Mouse (Mus musculus) gastrocnemius, postnatal 14 days (tissue): Measurements from ENCODE around the gene Tnfsf8. TPM values are rescaled to one million over a fixed set of nuclear protein-coding genes. Genes with fewer than 3 reads are reported as not detected.

Experiments
- DNase-seq: peaks from one replicate; pipeline ENCODE4 v3.0.0; 2021; ENCODE audit warnings: mixed read lengths
- intact Hi-C: fragments of 180-260 bp; cut with DNase I; formaldehyde crosslinking; loops from one replicate; pipeline ENCODE4 v1.15.1; 2025; ENCODE audit warnings: low total_unique reads
- total RNA-seq, 2 experiments: library from RNA; stranded (reverse); gene quantifications; 2 replicates each; pipeline ENCODE4 v1.2.3; 2021

The Tnfsf8 gene
- total RNA-seq, 2 experiments from 2014 or later, result not detected

DNA sequence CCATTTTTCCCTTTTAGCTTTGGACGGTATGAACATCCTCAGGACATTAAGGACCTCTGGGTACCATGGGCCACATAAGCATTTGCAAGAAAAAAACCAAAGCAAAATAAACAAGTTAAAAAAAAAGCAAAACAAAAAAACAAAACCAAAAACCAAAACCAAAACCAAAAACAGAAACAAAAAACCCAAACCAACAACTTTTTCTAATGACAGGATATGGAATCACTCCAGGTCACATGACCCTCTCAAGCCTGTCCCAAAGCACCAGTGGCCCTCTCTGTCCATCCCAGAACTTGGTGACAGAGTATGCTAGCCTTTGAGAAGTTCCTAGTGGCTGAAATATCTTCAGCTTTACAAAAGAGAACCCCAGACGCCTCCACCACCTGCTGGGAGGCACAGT lies 15.4 kb downstream of the Tnfsf8 start:
- intact Hi-C loops, result no loop called here

DNA sequence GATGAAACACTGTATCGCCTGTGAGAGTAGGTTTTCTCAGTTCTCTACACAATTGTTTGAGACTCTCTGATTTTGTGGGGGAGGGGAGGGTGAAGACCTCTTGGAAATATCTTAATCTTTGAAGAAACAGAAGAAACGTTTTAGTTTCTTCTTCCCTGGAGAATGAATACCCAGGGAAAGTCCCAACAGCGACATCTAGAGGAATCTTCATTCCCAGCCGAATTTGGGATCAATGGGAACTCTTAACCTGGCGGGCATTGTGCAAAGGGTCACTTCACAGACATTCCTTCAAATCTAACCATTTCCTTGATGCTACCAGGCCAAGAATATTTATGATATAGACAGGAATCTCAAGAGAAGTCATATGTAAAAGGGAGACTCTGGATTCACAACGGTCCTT lies 17.2 kb downstream of the Tnfsf8 start:
- no peak for DNase-seq
- intact Hi-C loops, result loop anchor here (5.0 kb wide), 2 partner anchors 157 to 427 kb away; no protein-coding TSS in a partner anchor

More for the DNA sequence above, 15.4 kb downstream of the Tnfsf8 start:
- no peak for DNase-seq

DNA sequence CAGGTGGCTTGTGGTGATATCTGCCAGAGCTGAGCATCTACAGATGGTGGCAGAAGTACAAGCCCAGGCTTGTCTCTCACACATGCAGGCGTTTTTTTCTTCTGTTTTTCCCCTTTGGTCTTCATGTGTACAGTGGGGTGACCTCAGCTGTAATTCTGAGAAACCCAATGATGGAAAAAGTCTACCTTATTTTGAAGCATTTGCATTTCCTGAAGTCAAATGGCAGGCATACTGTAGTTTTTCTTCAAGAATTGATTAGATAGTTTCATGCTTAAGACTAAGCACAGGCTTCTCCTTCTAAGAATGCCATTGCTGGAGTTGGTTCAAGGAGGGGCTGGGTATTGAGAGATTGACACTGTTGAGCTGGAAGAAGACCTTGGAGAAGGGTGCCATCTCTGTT lies 18.9 kb downstream of the Tnfsf8 start:
- intact Hi-C loops, result loop anchor here (5.0 kb wide), 2 partner anchors 155 to 425 kb away; no protein-coding TSS in a partner anchor
- no peak for DNase-seq

DNA sequence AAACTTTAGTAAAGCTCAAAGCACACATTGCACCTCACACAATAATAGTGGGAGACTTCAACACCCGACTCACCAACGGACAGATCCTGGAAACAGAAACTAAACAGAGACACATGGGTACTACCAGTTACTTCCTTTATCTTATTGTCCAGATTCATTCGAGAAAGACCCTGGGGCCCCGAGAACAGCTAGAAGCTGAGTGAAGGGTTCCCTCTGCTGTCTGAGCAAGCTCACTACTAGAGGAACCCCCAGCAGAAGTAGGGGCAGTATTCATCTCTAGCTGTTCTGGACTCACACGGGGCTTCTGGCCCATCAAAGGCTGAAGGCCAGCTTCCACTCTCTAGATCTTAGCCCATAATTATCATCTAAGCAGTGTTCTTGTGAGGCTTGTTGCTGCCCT lies 20.7 kb downstream of the Tnfsf8 start:
- intact Hi-C loops, result loop anchor here (5.0 kb wide), 2 partner anchors 153 to 423 kb away; no protein-coding TSS in a partner anchor
- DNase-seq, result no peak

DNA sequence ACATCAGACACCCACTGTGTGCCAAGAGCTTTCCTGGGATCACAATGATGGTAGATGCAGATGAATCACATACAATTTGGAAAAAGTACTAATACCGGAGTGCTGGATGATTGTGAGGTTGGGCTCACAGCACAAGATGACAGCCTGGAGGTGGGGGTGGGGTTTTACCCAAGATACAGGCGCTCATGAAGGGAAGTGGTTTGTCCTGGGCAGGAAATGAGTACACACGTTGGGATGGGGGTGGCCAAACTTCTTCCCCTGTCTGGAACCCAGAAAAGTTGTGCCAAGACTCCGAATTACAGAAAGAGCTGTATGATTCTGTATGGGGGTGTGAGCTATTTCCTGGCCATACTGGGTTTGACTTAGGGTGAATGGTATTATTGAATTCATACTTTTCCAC lies 38.0 kb downstream of the Tnfsf8 start:
- intact Hi-C loops, result no loop called here
- DNase-seq, result no peak

DNA sequence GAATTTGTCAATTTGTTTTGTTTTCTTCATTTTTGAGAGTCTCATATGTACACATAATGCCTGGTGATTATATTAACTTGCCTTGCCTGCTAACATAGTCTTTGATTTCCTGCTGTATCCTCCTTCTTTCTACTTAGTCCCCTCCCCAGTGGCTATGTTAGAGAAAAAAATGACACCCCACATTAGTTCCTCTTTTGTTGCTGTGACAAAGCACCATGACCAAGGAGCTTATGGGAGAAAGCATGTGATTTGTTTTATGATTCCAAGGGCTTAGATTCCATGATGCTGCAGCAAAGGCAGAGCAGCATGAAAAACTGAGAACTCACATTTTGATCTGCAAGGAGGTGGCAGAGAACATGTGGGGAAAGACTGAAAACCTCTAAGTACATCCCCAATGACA lies 43.6 kb downstream of the Tnfsf8 start:
- intact Hi-C loops, result no loop called here
- no peak for DNase-seq

DNA sequence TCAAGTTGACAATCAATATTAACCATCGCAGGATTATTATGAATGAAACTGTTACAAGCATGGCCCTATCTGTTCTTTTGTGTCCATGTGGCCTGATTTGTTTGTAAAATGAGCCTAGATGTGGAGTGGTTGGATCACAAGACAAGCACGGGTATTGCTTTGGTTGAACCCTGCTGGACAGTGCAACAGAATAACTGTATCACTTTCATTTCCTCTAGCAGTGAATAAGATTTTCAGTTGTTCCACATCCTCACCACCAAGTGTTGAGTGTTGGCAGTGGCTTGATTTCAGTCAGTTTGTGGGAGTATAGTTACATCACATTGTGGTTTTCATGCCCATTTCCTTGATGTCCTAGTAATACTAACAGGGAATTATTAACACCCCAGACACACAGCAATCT lies 45.5 kb downstream of the Tnfsf8 start:
- DNase-seq, result no peak
- intact Hi-C loops, result no loop called here

DNA sequence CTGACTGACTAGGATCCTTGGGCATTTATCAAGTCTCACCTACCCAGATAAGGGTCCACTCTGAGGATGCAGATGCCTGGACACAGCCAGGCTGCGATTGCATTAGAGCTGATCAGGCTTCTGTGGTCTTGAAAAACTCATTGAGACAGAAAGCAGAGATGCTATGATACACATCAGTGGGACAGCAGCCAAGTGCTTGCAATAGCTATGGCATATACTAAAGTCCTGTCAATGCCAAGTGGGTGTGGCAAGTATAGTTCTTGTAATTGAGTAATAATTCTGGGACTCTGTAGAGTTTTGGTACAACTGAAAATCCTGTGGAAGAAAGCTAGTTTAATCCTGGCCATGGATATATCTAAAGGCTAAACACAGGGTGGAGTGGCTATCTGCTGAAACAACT lies 63.1 kb downstream of the Tnfsf8 start:
- no peak for DNase-seq

DNA sequence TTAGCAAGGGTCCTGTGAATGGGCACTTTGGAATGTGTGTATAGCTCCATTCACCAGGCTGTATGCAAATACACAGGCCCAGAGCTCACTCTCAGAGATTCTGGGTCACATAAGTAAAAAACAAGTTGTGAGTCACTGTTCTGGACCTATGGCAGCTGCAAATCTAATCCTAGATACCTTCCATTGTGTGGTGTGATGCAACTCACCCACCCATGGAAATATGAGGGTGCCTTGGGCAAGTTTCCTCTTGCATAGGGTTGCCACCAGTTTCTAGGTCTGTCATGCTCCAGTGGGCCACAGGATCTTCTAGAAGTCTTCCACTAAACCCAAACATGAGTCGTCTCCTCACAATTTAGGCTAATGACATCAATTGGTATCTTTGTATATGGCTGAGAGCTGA lies 64.6 kb downstream of the Tnfsf8 start:
- DNase-seq, result no peak
- intact Hi-C loops, result no loop called here

More for the DNA sequence above, 63.1 kb downstream of the Tnfsf8 start:
- intact Hi-C loops, result no loop called here

DNA sequence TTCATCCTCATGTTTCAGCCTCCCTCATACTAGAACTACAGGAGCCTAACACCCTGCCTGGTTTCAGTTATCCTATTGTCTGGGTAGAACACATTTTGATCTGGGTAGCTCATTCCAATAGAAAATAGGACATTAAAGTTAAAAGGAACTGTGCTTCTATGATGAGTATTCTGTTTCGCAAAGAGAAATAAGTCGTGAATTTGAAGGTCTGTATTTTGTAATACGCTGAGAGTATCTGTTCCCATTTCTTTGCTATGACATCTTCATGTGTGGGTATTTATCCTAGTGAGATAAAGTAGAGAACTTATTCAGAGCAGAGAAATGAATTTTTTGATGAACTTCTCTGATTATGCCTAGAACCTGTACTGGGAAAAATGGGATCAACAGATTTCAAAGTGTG lies 68.8 kb downstream of the Tnfsf8 start:
- intact Hi-C loops, result no loop called here

DNA sequence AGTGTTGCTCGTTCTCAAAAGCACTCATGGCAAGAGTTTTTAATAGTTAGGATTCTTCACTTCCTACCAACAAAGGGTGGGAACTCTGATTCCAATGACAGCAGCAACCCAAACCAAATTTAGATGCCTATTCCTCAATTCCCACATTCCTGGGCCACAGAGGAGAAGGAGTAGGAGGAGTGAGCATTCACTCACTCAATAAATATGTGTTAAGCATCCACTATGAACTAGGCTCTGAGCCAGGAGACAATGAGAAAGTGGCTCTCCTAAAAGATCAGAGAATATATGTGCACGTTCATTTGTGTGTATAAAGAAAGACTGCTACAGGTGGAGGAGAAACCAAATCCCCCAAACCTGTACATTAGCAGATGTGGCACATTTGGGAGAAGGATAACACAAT lies 75.7 kb downstream of the Tnfsf8 start:
- no peak for DNase-seq
- intact Hi-C loops, result no loop called here

More for the DNA sequence above, 68.8 kb downstream of the Tnfsf8 start:
- DNase-seq, result no peak

DNA sequence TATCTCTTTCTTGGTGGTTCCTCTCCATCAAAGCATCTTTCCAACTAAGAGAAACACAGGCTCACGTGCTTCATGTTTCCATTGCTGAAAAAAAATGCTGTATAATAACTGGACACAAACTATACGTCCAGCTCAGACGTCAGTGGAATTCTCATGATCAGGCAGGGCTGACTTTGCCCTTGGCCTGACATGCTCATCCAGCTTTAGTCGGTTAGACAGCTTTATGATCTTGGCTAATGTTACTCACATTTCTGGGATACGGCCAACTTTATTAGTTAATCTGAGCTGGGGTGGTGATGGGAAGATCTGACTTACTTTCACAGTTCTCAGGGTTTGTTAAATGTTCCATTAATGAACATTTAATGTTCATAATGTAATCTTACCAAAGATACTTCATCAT lies 77.3 kb downstream of the Tnfsf8 start:
- DNase-seq, result no peak
- intact Hi-C loops, result no loop called here

DNA sequence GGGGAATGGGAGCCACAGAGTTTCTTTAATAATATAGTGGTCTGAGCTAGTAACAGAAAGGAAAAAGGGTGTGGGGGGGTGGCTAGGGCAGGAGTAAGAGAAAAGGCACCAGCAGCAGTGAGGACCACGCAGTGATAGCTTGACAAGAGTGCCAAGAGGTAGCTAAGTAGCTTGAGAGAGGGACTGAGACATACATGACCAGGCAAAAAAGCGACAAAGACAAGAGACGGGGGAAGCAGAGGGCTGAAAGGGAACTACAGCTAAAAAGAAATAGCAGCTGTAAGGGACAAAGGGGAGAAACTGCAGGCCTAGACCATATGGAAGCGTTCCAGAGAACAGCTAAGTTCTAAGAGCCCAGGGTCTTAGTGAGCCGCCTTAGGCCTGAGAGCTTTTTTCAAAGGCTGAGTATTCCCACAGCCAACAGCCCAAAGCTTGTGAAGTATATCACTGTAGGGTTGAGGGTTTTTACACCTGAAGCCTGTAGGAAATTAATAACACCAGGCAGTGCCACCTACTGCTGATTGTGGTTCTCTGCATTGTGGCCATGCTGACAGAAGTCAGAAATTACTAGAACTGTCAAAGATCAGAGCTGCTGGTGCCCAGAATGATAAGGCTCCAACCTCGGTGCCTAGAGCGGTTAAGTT lies 78.1 kb downstream of the Tnfsf8 start:
- intact Hi-C loops, result no loop called here
- no peak for DNase-seq

Other genes with a start within 250 kb of the Tnfsf8 start
- gene Tex48, start 238.9 kb downstream of the Tnfsf8 start, total RNA-seq, result not detected
- gene Gm11214, start 198.0 kb downstream of the Tnfsf8 start, total RNA-seq, result not detected
- gene Tnfsf15, start 116.2 kb downstream of the Tnfsf8 start, total RNA-seq, result under 1 TPM in 1 of 2 experiments, not detected in 1; 0.11 TPM
- 10 to 100 TPM; 16.2 to 21.0 TPM for gene Tnc, start 185.7 kb upstream of the Tnfsf8 start, total RNA-seq